Mouse (Mus musculus): Measurements from ENCODE around the gene Pum3.
A peak's percentile ranks its signal among the peaks of the same experiment; 100 is the strongest.

The Pum3 gene

DNA sequence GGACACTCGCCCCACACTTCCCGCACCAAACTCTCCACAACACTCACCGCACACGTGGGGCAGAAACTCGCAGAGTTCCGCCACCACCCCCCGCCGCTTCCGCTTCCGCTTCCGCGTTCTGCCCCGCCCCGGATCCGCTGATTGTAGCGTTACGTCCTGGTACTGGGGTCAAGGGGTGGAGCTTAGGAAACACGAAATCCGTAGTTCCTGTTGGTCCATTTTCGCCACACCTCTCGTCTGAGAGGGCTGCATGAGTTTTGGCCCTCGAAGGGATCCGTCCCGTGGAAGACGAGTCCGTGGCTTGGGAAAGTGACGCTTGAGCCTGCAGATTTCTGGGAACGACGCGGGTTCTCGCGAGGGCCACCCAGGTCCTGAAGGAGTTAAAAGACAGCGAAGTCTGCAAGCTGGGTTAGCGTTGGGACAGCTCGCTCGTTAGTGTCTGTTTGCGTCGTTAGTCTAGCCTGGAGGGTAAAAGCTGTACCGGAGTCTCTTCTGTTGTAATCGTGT is at the start of gene Pum3:
TSS of gene Pum3 (minus strand) at position 81 of the 507 bp plus-strand sequence.
- peak; percentile 98 for DNase-seq (ENCODE audit: inconsistent ontology term)

DNA sequence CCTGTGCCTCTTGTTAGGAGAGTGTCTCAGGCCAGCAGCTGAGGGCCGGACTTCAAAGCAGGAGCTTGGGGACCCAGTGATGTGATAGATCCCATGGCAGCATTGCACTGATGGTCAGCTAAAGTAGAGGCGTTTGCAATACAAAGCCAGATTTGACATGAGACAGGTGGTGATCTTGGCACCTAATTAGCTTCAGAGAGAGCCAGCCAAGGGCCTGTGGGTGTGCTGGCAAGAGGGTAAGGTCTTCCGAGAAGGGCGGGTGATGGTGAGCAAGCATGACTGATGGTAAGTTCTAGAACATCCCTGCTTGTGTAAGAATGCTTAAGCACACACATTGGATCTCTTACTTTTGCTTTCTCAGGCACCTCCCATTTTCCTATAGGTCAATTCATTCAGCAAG is 37.1 kb upstream of the Pum3 start:
- DNase-seq (ENCODE audit: inconsistent ontology term) = no peak

DNA sequence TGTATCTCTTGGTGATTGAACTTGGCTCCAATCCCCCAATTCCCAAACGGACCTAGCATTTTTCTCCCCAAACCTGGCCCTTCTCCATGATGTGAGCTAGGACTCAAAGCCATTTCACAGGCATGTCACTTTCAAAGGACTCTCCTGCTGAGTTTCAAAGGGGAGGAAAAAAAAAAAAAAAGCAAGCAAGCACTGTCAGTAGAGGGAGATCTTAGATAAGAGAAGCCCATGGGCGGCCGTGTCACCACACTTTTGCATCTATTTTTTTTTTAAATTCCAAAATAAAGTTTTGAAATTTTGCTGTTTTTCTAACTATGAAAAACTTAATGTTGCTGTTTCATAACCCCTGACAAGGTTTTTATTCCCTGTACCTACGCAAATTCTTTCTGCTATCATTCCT is 33.0 kb upstream of the Pum3 start:
- DNase-seq (ENCODE audit: inconsistent ontology term) = no peak

DNA sequence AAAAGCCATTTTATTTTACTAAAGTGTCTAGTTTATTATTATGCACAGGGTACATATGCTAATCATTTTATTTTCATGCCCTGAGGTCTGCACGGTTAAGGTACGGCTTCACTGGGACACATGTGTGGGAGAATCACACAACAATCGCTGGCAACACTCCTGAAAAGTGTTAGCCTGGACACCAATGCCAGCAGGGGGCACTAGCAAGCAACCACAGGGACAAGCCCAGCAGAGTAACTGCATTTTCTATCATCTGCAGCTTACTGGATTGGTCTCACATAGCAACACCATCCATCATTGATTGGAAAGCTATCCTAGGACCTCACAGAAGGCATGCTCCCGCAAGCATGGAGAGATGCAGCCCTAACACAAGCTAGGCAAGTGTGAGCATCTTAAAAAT is 20.8 kb upstream of the Pum3 start:
- peak; percentile 28 for DNase-seq (ENCODE audit: inconsistent ontology term)

DNA sequence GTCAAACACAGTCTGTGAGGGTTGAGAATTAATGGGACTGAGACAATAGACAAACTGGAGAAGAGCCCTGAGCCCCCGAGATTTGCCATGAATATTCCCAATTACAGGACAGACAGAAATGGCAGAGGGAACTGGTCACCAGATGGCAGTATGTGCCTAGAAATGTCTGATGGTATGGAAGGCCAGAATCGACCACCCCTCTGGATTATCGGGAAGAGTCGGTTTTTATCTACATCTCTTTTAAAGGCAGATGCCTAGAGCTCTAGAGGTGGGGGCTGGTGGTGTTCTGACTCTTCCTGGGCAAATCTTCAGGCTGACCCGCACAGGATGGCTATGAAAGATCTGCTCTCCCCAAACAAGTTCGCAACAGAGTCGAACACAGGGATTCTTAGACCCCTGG is 17.9 kb upstream of the Pum3 start:
- DNase-seq (ENCODE audit: inconsistent ontology term) = peak; percentile 31

DNA sequence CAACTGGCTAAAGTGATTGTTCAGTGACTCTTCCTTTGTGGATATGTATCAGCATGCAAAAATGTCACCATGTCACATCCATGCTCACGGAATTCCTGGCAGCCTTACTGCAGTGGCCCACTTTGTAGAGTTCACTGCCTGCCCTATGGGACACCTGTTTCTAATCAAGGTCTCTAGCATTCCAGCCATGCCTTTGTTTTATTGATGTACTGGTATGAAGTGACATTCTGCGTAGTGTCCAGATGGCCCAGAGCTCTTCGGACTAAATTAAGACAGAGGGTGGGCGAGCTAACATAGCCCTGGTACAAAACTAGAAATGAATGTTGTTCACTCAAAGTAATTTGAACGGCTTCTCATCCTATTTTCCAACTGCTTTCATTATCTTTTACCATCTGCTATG is 11.5 kb upstream of the Pum3 start:
- peak; percentile 65 for DNase-seq (ENCODE audit: inconsistent ontology term)

DNA sequence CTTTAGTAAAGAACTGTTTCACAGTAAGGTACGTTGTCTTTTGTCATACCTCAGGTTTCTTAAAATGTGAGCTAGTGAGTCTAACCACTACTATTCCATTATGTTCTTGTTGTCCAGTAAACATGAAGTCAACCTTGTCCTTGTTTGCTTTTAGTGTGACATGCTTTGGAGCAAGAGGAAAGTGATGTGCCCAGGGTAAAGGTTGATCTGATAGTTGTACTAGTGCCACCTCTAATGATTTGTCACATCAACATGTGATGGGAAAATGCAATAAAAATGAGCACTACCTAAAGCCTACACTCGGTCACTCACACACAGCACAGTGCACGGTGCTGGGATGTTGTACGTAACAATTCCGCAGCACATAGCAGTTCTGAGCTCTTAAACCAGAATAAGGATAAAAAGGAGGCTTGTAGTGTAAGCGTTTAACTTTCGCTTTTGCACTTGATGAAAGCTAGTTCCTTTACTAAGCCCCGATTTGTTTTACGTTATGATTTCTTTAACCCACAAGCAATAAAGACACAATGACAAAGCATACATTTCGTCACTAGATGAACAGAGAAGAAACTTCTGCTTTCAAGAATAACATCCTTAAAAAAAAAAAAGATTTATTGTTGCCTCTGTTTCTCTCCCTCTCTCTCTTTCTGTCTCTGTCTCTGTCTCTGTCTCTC is 8.5 kb upstream of the Pum3 start:
- no peak for DNase-seq (ENCODE audit: inconsistent ontology term)

DNA sequence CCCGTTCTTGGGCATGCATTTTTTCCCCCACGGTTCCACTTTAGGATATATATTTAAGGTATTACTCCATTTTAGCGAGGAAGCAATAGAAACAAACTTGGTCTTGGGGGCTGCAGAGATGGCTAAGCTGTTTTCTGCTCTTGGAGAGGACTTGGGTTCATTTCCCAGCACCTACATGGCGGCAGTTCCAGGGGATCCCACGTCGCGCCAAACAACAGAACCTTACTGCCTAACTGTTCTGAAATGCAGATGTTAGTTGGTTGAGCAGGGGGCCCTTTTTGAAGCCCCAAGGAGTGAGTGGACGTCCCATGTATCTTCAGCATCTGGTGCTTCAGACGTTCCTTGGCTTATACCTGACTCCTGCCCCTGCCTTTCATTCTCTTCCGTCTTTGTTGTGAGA is 781 bp upstream of the Pum3 start:
- peak; percentile 19 for DNase-seq (ENCODE audit: inconsistent ontology term)

DNA sequence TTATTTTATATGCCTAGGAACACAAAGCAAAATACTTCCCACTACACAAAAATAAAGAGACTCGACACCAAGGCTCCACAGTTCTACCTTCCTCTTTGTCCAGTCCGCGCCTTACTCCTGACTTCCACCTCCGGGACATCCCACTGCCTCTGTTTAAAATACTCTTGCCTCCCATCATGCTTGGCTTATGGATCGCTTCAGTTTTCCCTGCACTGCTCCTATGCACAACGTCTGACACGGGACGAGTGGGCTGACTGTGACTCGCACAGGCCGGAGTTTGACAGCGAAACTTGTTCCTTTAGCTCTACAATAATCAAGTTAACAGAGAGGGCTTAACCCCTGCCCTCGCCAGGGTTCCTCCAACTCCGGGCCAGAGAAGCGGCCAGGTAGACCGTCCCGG is 344 bp downstream of the Pum3 start:
- no peak for DNase-seq (ENCODE audit: inconsistent ontology term)

DNA sequence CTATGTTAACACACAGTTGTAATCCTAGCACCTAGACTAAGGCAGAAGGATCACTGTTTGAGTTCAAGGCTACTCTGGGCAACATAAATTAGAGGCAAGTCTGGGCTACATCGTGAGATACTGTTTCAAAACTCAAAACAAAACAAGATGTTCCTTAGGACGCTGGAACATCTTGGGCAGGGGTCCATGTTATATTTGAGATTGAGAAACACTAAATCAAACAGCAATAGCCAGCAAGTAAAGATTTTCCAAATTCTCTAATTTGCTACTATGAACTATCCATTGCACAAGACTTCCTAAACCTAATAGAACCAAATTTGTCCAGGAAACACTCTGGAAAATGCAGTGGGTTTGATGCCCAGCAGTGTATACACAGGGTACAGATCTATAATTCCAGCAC is 1.8 kb downstream of the Pum3 start:
- DNase-seq (ENCODE audit: inconsistent ontology term) = no peak

DNA sequence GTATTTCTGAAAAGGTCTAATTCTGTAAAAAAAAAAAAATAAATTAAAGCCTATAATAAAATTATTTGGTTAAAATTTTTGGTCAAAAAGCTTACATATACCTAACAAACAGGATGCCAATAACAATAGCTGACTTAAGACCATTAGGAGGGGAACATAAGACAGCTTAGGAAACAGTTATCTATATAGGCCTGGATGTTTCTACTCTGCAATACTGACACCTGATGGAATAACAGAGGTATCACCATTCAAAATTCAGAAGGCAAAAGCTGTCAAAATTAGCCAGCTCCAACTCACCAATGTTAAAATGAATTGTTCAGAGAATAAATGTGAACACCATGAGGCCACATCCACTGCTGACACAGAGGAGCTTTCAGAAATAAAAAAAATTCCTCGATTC is 3.2 kb downstream of the Pum3 start:
- DNase-seq (ENCODE audit: inconsistent ontology term) = no peak

DNA sequence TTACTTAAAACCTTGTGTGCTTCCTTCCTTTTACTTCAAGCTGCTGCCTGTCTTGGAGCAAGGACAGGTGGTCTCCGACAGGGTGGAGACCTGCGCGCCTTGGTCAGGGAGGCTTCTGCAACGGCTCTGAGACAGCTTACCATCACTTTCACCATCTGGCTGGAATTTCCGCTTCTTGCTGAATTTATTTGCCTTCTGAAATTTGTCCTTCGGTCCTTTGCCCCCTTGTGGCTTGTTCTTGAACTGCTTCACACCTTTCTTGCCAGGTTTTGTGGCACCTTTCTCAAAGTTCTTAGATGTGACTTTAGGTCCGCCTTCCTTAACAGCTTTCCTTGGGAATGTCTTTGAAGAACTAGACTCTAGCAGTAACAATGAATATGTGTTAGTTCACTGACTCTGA is 4.0 kb downstream of the Pum3 start:
- DNase-seq (ENCODE audit: inconsistent ontology term) = no peak

DNA sequence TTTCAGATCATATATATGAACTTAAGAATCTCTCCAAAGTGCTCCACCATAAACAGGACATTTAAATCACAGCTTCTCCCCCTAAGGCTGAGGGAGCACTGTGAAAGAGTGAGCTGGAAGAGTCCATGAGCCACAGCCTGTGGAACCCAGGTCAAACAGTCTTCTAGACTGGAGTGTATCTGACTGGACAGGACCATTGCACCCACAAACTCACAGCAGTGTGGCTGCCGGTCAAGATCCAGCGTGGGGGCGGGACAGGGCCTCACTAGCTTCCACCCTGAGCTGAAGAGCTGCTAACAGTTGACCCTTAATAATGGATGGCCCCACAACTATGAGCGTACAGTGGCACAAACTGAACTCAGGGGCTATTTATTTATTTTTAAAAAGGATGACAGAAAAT is 12.2 kb downstream of the Pum3 start:
- DNase-seq (ENCODE audit: inconsistent ontology term) = no peak

DNA sequence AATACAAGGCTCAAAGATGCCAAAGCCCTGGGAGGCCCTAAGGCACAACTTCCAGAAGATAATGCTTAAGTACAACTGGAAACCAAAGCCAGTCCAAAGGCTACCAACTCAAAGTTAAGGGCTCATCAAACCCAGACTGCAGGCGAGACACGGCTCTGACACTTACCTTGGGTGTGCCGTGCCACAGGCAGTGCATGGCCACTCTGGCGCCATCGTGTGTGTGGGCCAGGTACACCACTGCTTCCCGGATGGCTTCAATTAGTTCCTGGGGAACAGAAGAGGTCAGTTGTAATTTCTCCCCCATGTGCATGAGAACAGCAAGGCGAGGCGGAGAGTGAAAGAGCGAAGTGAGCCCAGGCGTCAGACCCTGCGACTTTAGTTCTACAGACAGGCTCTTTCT is 13.1 kb downstream of the Pum3 start:
- peak; percentile 46 for DNase-seq (ENCODE audit: inconsistent ontology term)

DNA sequence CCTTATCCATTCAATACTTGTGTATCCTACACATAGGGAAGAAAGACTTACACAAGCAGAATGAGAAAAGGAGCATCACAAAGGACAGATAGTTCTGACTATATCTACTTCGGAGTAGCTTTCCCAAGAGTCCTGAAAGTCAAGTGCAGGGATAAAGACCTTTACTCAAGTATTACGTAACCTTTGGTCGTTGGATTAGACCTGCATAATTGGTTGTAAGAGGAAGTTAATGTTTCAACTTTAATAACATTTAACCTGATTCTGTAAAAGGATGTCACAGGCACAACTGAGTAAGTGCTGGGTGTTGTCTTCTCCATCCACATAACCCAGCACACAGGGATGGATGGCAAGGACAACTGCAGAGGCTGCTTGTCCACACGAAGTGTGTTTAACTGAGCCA is 18.3 kb downstream of the Pum3 start:
- no peak for DNase-seq (ENCODE audit: inconsistent ontology term)

DNA sequence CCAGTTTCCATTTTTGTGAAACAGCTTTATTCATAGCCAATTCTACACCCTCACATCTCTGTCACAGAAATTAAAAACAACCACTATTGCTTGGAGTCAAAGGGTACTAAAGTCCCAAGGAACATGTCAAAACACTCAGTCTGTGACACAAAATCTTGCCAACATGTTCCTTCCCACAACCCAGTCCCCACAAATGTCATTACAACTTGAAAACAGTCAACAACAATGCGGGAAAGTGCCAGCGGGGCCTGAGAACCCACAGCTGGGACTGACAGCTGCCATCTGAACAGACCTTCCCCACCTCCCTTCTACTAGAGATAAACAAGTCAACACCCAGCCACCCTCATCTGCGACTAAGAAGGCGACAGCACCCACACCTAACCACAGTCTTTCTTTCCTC is 18.9 kb downstream of the Pum3 start:
- DNase-seq (ENCODE audit: inconsistent ontology term) = no peak

DNA sequence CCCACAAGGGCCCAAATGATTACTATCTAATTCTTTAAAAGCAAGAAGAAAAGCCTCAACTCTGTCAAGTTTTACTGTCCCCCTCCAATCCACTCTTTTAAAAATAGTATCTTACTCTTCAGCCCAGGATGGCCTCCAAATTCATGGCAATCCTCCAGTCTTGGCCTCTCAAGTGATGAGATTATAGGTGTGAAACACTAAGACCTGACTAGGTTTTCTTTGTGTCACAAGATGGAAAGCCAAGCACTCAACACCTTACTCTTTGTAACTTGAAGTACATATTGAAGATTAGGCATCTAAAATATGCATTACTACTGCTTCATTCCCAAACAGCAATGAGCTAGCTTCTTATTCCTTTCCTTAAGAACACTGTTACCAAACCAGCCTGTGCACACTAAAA is 19.8 kb downstream of the Pum3 start:
- no peak for DNase-seq (ENCODE audit: inconsistent ontology term)

DNA sequence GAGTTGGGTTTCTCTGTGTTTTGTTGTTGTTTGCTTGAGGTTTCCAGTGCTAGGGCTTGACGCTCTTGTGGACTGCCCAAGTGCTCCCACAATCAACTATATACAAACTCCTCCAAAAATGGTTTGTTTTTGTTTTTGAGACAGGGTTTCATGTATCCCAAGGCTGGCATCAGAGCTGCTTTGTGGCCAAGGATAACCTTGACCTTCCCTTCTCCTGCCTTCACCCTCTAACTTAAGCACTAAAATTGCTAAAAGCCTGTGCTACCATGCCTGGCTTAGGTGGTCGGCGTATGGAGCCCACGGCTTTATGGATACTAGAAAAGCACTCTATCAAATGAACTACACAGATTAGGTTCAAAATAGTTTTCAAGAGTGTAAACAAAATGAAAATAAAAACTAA is 20.4 kb downstream of the Pum3 start:
- no peak for DNase-seq (ENCODE audit: inconsistent ontology term)

DNA sequence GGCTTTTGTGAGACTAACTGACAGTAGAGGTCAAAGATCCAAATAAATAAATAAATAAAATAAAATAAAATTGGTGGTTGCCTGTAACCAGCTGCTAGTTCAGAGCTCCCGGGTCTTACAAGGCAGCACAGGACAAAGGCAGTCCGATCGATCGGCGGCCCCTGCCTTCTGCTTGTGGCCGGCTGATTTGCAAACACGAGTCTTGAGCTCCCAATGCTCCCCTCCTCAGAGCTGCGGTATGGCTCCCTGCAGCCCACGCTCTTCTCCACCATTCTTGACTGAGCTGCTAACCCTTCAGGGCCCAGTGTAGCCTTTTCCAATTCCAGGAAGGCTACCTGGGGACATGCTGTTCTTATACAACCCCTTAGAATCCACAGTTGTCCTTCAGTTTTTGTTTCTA is 31.8 kb downstream of the Pum3 start:
- no peak for DNase-seq (ENCODE audit: inconsistent ontology term)

DNA sequence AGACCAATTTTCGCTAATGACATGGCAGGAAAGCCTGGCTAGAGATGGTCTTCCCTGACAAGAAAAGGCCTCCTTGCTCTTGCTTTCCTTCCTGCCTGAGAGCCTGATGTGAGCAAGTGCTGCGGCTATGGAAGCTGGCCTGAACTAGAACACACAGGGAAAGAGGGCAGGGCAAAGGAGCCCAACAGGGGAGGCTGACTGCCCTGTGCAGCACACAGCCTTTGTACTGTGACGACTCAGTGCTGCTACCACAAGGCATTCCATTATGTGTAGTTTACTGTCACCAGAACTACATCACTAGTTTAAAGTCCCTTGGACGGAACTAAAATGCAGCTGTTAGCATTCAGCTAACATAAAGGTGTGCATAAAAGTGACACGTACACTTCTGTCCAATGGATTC is 32.4 kb downstream of the Pum3 start:
- DNase-seq (ENCODE audit: inconsistent ontology term) = no peak

DNA sequence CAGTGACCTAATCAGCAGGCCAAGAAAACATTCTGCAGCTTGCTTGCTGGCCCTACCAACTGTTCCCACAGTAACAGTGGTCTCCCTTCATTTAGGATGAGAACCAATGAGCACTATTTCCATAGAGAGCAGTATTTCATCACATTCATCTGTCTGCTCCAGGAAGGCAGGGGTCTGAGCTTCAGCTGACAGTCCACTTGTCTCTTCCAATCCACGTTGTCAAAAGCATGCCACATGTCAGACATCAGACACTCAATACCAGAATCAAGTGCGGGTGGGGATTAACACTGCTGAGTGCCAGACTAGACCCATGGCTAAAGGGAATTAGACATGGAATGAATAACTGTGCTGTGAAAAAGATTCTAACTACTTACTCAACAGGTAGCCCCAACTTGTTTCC is 32.9 kb downstream of the Pum3 start:
- DNase-seq (ENCODE audit: inconsistent ontology term) = no peak

DNA sequence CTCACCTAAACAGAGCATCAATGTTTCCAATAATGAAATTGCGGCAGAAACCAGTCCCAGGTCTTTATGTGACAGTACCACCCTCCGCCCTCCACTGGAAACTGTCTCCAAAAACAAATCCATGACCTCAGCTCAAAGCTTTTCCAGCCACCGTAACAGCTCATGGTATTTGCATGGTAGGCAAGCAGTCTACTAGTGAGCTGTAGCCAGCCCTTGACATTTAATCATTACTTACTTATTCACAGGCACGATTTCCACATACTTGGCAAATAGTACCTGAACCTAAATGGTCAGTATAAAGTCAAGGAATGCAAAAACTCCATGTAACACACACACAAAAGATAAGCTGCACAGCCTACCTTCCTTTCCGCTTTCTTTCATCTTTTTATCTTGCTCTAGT is 33.7 kb downstream of the Pum3 start:
- no peak for DNase-seq (ENCODE audit: inconsistent ontology term)

DNA sequence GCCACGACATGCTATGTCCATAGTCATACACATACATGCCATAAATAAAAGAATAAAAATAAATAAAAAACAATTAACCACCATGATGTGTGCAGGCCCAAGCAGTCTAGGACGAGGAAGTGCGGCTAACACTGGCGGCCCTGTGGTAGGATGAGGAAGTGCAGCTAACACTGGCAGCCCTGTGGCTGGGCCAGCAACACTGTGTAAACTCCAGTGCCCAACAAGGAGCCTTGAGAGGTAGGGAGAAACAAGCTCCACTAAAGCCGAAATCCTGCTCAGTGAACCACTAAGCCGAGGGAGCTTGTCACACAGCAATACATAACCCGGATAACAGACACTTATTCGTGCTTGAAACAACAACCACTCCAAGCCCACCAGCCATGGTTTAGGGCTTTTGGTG is 34.1 kb downstream of the Pum3 start:
- no peak for DNase-seq (ENCODE audit: inconsistent ontology term)

DNA sequence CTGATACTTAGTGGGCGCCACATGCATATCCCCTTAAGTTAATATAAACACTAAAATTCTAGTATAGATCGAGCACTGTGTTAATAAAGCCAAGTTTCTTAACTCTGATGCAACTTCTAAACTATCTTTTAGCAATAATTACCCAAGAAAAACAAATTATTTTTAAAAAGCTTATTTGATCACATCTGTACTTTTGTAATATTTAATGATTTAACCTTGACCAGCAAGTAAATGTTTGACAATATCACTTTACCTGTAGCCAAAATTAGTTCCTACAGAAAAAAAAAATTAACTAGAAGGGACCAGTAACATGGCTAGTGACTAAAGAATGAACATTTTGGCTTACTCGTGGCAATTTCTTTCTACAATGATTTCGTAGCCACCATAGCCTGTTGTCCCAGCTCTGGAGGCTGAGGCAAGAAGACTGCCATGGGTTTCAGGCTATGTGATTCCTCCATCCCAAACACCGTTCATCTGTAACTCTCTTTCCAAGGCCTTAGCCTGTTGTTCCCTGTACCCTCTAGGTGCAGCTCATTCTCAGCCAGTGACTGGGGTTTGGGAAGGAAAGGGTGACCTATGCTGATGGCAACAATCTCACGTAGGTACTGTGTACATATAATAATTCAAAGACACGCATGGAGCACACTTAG is 35.2 kb downstream of the Pum3 start:
- no peak for DNase-seq (ENCODE audit: inconsistent ontology term)

Measured in Muller cell, postnatal 12 days (primary cell).